Mouse (Mus musculus): Measurements from ENCODE around the gene Lipc. TPM values are rescaled to one million over a fixed set of nuclear protein-coding genes. Genes with fewer than 3 reads are reported as not detected.
A peak's percentile ranks its signal among the peaks of the same experiment; 100 is the strongest.
"Not testable (repeated sequence)": the region's sequence is repeated elsewhere in the genome, so short reads cannot be mapped to it uniquely, and the experiment has no call there.

The Lipc gene
- total RNA-seq, 2 experiments from 2014 or later, result 0.22 TPM; not detected in 1

DNA sequence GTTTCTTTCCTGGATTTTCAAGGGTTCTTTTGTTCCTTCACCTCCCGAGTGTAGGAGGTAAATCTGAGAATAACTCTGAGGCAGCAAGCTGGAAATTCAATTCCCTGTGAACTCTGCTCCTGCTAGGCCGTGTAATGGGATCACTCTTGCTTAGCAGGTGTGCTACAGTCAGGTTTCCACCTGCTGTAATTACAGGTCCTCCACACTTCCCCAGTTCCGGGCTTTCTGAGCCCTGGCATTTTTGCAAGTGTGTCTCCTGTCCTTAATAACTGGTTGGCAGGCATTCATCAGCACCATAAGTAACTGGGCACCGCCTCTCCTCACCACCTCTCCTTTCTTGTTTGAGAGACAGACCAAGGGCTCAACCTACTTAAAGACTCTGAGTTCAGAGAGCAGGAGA is 76.5 kb downstream of the Lipc start:
- no peak for ATAC-seq (replicated peaks; ENCODE audit: low FRiP score, low TSS enrichment, poor library complexity, severe bottlenecking)

GRCm38 (mm10) chr9:70875059-70875458 is 77.0 kb downstream of the Lipc start:
- no peak for ATAC-seq (replicated peaks; ENCODE audit: low FRiP score, low TSS enrichment, poor library complexity, severe bottlenecking)

- no peak for ATAC-seq (replicated peaks; ENCODE audit: low FRiP score, low TSS enrichment, poor library complexity, severe bottlenecking)
Observed at GRCm38 (mm10) chr9:70872675-70873074, 79.4 kb downstream of the Lipc start.

DNA sequence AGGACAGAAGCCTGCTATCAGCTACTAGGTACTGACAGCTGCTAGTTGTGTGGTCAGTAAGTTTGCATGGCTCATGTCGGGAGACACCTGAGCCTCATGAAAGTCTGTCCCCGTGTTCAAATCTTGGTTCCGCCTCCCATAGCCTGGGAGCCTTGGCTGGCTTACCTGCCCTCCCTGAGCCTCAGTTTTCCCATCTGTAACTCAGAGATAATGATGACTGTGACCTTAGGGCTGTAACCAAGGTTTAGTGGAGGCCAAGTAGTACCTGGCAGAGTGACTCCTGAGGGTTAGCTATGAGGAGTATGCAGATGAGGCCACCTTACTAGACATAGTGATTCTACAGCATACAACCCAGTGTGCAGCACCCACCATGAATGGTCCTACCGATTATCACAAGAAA is 81.7 kb downstream of the Lipc start:
- no peak for ATAC-seq (replicated peaks; ENCODE audit: low FRiP score, low TSS enrichment, poor library complexity, severe bottlenecking)

DNA sequence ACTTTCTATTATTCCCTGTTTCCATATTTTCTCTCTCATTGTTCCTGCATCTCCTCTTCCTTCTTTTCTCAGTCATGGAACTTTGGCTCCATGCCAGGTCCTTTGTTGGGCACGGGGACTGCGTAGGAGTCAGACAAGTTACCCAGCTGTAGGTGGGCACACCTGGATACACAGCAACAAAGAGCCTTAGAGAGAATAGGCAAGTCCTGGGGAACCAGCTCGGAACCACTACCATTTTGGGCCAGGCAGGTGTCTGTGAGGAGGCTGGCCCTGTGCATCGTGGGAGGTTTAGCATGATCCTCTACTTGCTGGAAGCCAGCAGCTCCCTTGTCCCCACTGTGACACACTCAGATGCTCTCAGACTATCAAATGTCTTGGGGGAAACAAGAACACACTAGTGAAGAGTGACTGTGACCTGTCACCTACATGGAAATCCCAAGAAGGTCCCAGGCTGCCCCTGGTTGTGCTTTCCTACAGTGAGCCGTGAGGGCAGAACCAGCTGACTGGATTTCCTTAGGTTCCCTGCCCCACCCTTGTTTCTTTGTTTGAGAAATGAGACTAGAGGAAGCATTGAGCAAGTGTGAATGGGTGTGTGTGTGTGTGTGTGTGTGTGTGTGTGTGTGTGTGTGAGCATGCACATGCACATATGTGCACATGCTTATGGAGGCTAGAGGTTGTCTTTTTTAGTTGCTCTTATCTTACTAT is 82.7 kb downstream of the Lipc start:
- ATAC-seq (replicated peaks; ENCODE audit: low FRiP score, low TSS enrichment, poor library complexity, severe bottlenecking), result no peak

- ATAC-seq (replicated peaks; ENCODE audit: low FRiP score, low TSS enrichment, poor library complexity, severe bottlenecking), result no peak
Observed at GRCm38 (mm10) chr9:70867381-70867780, 84.6 kb downstream of the Lipc start.

DNA sequence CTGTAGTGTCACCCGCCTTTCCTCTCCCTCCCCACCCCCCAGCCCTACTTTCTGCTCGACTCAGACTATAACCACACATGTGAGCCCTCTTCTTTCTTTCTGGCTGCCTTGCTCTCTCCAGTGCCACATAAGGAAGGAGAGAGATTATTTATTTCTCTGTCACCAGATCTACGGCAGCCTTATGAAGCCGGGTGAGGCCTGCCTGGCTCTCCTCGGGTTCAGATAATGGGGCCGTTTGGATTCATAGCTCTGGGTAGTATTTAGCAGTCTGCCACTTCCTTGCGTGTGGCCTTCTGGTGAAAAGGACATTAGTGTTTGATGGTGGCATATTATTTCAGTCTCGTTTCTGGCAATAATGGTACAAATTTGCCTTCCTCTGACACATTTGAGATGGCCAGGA is 88.0 kb downstream of the Lipc start:
- no peak for ATAC-seq (replicated peaks; ENCODE audit: low FRiP score, low TSS enrichment, poor library complexity, severe bottlenecking)

GRCm38 (mm10) chr9:70863299-70863698 is 88.7 kb downstream of the Lipc start:
- ATAC-seq (replicated peaks; ENCODE audit: low FRiP score, low TSS enrichment, poor library complexity, severe bottlenecking), result no peak; the same call in 1 of the 2 replicates

DNA sequence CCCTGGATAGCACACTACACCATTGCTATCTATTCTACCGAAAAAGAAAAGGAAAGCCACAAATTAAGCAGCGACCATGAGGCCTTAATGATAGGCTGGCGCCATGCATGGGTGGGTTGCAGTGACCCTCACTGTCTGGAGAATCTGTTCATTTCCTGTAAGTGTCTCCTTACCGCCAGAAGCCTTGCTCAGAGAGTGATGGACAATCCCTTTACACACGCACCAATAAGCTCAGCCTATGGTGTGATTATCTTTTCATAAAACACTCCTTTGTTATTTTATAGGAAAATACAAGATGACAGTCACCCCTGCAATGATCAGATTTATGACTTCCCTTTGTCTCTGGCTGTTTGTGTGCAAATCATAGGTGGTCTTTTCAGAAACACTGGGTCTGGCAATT is 92.8 kb downstream of the Lipc start:
- ATAC-seq (replicated peaks; ENCODE audit: low FRiP score, low TSS enrichment, poor library complexity, severe bottlenecking), result no peak

- peak; percentile 91 for ATAC-seq (replicated peaks; ENCODE audit: low FRiP score, low TSS enrichment, poor library complexity, severe bottlenecking)
Observed at GRCm38 (mm10) chr9:70855868-70856267, 96.2 kb downstream of the Lipc start.

- ATAC-seq (replicated peaks; ENCODE audit: low FRiP score, low TSS enrichment, poor library complexity, severe bottlenecking), result no peak
Observed at GRCm38 (mm10) chr9:70854950-70855349, 97.1 kb downstream of the Lipc start.

DNA sequence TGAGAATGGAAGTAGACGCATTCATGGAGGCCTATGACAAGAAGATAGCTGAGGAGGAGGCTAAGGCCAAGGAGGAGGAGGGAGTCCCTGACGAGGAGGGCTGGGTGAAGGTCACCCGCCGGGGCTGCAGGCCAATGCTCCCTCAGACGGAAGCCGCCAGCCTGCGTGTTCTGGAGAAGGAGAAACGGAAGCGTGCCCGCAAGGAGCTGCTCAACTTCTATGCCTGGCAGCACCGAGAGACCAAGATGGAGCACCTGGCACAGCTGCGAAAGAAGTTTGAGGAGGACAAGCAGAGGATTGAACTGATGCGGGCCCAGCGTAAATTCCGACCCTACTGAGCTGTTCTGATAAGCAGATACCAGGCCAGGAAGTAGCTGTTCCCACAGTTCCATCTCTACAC is 98.9 kb downstream of the Lipc start:
- not testable (repeated sequence) for ATAC-seq (replicated peaks; ENCODE audit: low FRiP score, low TSS enrichment, poor library complexity, severe bottlenecking)

DNA sequence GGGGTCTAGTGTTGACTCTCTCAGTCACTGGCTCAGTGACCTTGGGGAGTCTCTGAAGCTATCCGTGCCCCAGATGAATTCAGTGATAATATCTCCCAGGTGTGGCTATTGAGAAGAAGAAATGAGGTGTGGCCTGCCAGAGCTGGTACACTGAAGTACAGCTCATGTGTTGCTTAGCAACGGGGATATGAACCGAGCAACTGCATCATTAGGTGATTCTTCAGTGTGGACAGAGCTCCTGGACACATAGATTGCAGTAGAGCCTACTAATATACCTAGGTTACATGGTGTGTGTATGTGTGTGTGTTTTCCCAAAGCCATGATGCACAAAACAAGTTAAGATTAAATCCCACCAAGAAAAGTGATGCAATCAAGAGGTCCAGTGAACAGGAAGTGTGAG is 100.5 kb downstream of the Lipc start:
- no peak for ATAC-seq (replicated peaks; ENCODE audit: low FRiP score, low TSS enrichment, poor library complexity, severe bottlenecking)

DNA sequence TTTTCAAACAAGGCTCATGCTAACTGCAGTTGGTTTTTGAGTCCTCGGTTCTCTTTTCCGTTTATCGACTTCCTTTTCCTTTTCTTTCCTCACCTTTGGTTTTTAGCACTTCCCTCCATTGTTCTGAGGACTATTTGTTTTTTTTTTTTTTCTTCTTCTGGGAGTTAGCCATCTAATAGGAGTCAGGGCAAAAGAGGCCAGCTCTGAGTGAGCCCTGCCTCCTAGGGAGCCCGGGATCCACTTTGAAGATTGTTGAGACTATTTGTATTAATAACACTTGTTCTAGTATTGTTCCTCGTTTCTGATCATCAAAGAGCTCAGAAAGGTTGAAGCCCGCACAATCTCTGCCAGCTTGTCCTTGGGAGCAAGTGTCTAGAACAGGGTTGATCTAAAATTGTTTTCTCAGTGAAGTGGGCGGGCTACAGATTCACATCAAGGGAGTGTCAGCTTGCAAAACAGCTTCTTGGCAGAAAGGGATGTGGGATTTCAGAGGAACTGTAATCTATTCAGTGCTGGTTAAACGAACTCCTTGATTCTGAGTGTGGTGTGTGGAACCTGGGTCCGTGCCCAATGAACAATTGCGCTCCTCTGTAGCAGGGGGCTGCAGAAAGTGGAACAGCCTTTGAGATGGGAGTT is 103.8 kb downstream of the Lipc start:
- ATAC-seq (replicated peaks; ENCODE audit: low FRiP score, low TSS enrichment, poor library complexity, severe bottlenecking), result peak; percentile 75

DNA sequence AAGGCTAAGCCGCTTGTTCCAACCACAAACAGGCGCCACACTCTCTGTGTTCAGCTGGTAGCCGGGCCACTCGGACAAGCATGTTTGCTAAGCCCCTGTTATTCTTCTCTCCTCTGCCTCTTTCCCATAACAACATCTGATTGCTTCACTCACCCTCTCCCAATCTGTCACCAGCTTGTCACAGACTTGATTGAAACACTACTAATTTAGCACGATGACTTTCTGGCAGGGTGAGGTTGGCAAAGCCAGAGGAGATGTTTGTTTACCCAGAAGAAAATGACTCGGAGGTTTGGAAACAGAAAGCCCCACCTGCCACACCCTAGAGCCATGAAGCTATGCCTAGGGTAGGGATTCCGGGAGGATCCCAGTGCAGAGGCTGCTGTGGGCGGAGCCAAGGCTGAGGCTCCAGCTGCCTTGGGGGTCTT is 104.4 kb downstream of the Lipc start:
- ATAC-seq (replicated peaks; ENCODE audit: low FRiP score, low TSS enrichment, poor library complexity, severe bottlenecking), result 0 out of 2 replicates have a peak, but pooled peaks have one; percentile 28

- no peak for ATAC-seq (replicated peaks; ENCODE audit: low FRiP score, low TSS enrichment, poor library complexity, severe bottlenecking)
Observed at GRCm38 (mm10) chr9:70843270-70843669, 108.8 kb downstream of the Lipc start.

GRCm38 (mm10) chr9:70842300-70842941 is 109.6 kb downstream of the Lipc start:
- ATAC-seq (replicated peaks; ENCODE audit: low FRiP score, low TSS enrichment, poor library complexity, severe bottlenecking), result peak; percentile 37

- no peak for ATAC-seq (replicated peaks; ENCODE audit: low FRiP score, low TSS enrichment, poor library complexity, severe bottlenecking)
Observed at GRCm38 (mm10) chr9:70841426-70842215, 110.4 kb downstream of the Lipc start.

DNA sequence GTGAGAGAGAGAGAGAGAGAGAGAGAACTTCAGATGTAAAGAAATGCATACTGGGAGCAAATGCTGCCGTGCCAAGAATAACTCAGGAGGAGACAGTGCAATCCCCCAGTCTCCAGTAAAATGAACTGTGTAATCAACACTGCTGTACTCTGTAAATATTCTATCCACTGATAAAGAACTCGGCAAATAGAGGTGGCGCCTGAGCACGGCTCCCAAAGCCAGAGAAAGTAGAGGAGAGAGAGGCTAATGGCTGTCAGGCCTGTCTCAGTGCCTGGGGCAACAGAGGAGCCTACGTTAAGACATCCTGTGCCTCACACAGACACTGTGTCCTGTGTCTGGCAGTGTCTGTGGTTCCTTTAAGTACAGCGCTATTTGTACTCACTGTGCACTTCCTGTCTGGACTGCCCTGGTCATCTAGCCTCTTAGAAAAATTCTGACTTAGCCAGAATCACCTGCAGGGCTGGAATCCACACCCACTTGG is 111.1 kb downstream of the Lipc start:
- ATAC-seq (replicated peaks; ENCODE audit: low FRiP score, low TSS enrichment, poor library complexity, severe bottlenecking), result peak; percentile 34

Measured in megakaryocyte-erythroid progenitor cell, adult 5-6 weeks (primary cell).